Comparison of ENCODE assay signal across 10 mouse cellular contexts in the genomic region with DNA sequence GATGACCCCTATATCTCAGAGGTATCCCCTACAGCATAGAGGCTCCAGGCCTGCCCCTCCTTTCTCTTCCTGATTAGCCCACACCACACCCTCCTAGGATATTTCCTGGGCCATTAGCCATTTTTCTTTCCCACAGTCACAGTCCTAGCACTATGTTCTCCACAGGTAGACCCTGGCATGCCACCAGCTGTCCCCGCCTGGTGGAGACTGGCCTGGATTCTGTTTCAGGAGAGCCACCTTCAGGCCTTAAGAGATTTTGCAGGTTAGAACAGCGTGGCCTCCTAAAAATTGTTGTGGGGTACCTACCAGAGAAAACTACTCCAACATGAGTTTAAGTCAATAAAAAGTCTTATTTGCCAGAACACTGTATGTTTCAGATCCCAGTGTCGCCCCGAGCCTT. TPM values are rescaled to one million over a fixed set of nuclear protein-coding genes. Genes with fewer than 3 reads are reported as not detected.
DNase-seq lines count a peak whose midpoint lies in the region; ATAC-seq and TF ChIP-seq lines count a peak whose summit lies in the region.
"Had no signal": no experiment of that assay in that cellular context is flagged by ENCODE, and none has a peak within 500 bp of the region (broad histone marks: within the 10 kb centered on the region; RNA-seq: fewer than 3 reads in every experiment).

No protein-coding gene starts in this region.

- peaks cover 20% of the 10 kb centered on the region for H3K4me1 ChIP-seq in thymus, adult 2 months (replicated peaks; ENCODE audit: control insufficient read depth, insufficient read depth, low read length)
- peaks cover 8% of the 10 kb centered on the region; the same call in 1 of the 2 replicates for H3K4me1 ChIP-seq in kidney, embryonic 16.5 days (ENCODE audit: insufficient read depth, low read length)
- peaks cover 9% of the 10 kb centered on the region; the same call in 1 of the 2 replicates for H3K4me1 ChIP-seq in stomach, embryonic 16.5 days (ENCODE audit: control insufficient read depth, insufficient read depth, low read length)

- no peak overlapping the region for H3K9ac ChIP-seq in kidney, embryonic 16.5 days (replicated peaks; ENCODE audit: low read length)
- H3K9ac ChIP-seq in stomach, embryonic 16.5 days (ENCODE audit: low read length): no peak overlapping the region
- H3K9ac ChIP-seq: heart, embryonic 13.5 days had no signal

- peak; percentile 74 for ATAC-seq in kidney, embryonic 16.5 days (ENCODE audit: low FRiP score, low TSS enrichment)
- peak; percentile 54; the same call in 1 of the 2 replicates for ATAC-seq in stomach, embryonic 16.5 days (ENCODE audit: insufficient read depth, low FRiP score)

- WGBS in thymus, adult 2 months: 60% methylated on average over 4 of the region's 4 CpGs
- 60% methylated on average over 4 of the region's 4 CpGs for WGBS in kidney, embryonic 16.5 days
- WGBS in stomach, embryonic 16.5 days: 47% methylated on average over 4 of the region's 4 CpGs

- TF ChIP-seq CTCF in thymus, adult 2 months (IDR thresholded peaks at IDR 0.05; ENCODE audit: borderline replicate concordance, control insufficient read depth, extremely low read depth, insufficient read depth, low read length, poor library complexity): peak; percentile 61; the same call in 1 of the 2 replicates

- no peak overlapping the region for H3K27ac ChIP-seq in thymus, adult 2 months (ENCODE audit: control insufficient read depth, insufficient read depth, low read length)
- no peak overlapping the region for H3K27ac ChIP-seq in kidney, embryonic 16.5 days (ENCODE audit: low read length)
- H3K27ac ChIP-seq in stomach, embryonic 16.5 days (ENCODE audit: low read length): peak overlapping the region; percentile 91
- H3K27ac ChIP-seq: heart, embryonic 13.5 days had no signal

- no peaks in the 10 kb centered on the region for H3K9me3 ChIP-seq in kidney, embryonic 16.5 days (ENCODE audit: low read length)
- H3K9me3 ChIP-seq in stomach, embryonic 16.5 days (replicated peaks; ENCODE audit: control insufficient read depth, low read length): no peaks in the 10 kb centered on the region
- H3K9me3 ChIP-seq: heart, embryonic 13.5 days had no signal

- peak; percentile 62 to 82 for DNase-seq in cerebellum, postnatal 25 days
- no peak for DNase-seq in cerebellum, adult 9-11 months
- no peak for DNase-seq in thymus, adult 2 months
- DNase-seq in thymus, postnatal 14 days: no peak
- no peak for DNase-seq in adrenal gland, postnatal 25 days
- DNase-seq in frontal cortex, adult 2 months (ENCODE audit: extremely low spot score in 1 of 2, low spot score in 1 of 2): no peak

- no peak overlapping the region for H3K4me3 ChIP-seq in thymus, adult 2 months (ENCODE audit: control insufficient read depth, insufficient read depth, low read length)
- no peak overlapping the region for H3K4me3 ChIP-seq in kidney, embryonic 16.5 days (ENCODE audit: low read length)
- no peak overlapping the region for H3K4me3 ChIP-seq in stomach, embryonic 16.5 days (replicated peaks; ENCODE audit: low read length)
- H3K4me3 ChIP-seq: heart, embryonic 13.5 days; myocyte had no signal

- no peak for TF ChIP-seq POLR2A in thymus, adult 2 months (IDR thresholded peaks at IDR 0.05; ENCODE audit: control insufficient read depth, extremely low read depth, insufficient read depth, low read length, poor library complexity)

- no peaks in the 10 kb centered on the region for H3K27me3 ChIP-seq in thymus, adult 2 months (ENCODE audit: control insufficient read depth, insufficient read depth, low read length)
- H3K27me3 ChIP-seq in kidney, embryonic 16.5 days (ENCODE audit: insufficient read depth, low read length): no peaks in the 10 kb centered on the region
- H3K27me3 ChIP-seq in stomach, embryonic 16.5 days (ENCODE audit: control insufficient read depth, insufficient read depth, low read length): no peaks in the 10 kb centered on the region
- H3K27me3 ChIP-seq: heart, embryonic 13.5 days had no signal

- no peaks in the 10 kb centered on the region for H3K36me3 ChIP-seq in thymus, adult 2 months (ENCODE audit: control insufficient read depth, insufficient read depth, low read length)
- H3K36me3 ChIP-seq in kidney, embryonic 16.5 days (ENCODE audit: insufficient read depth, low read length): no peaks in the 10 kb centered on the region
- no peaks in the 10 kb centered on the region for H3K36me3 ChIP-seq in stomach, embryonic 16.5 days (ENCODE audit: control insufficient read depth, insufficient read depth, low read length)
- H3K36me3 ChIP-seq: heart, embryonic 13.5 days had no signal

- no peak overlapping the region for H3K4me2 ChIP-seq in kidney, embryonic 16.5 days (replicated peaks; ENCODE audit: low read depth, low read length)
- H3K4me2 ChIP-seq in stomach, embryonic 16.5 days (ENCODE audit: low read depth, low read length): no peak overlapping the region
- H3K4me2 ChIP-seq: heart, embryonic 13.5 days had no signal

RNA-seq across cellular contexts. Expression of a gene that starts 15.3 kb away (rescaled TPM):
- polyA plus RNA-seq in thymus, adult 2 months (2012; rRNA removed): 102 and 103 TPM in 2 replicates
- polyA plus RNA-seq in kidney, embryonic 16.5 days (2015; fragmentation: Nextera tagmentation; extraction: Ambion mirVana): 120 and 123 TPM in 2 replicates
- 73.9 and 75.8 TPM in 2 replicates for polyA plus RNA-seq in stomach, embryonic 16.5 days (2015; fragmentation: Nextera tagmentation; extraction: Ambion mirVana)
- 102 and 151 TPM in 2 replicates for total RNA-seq in adrenal gland, postnatal 25 days (2021)
- 30.6 and 35.8 TPM in 2 replicates for polyA plus RNA-seq in frontal cortex, adult 2 months (2012; rRNA removed)

RNA-seq across cellular contexts. Expression of a gene that starts 22.5 kb away (rescaled TPM):
- polyA plus RNA-seq in thymus, adult 2 months (2012; rRNA removed): 89.6 and 92.3 TPM in 2 replicates
- polyA plus RNA-seq in kidney, embryonic 16.5 days (2015; fragmentation: Nextera tagmentation; extraction: Ambion mirVana): 176 and 177 TPM in 2 replicates
- polyA plus RNA-seq in stomach, embryonic 16.5 days (2015; fragmentation: Nextera tagmentation; extraction: Ambion mirVana): 140 and 145 TPM in 2 replicates
- total RNA-seq in adrenal gland, postnatal 25 days (2021): 96.3 and 104 TPM in 2 replicates
- polyA plus RNA-seq in frontal cortex, adult 2 months (2012; rRNA removed): 94.2 TPM in 2 replicates

RNA-seq across cellular contexts. Expression of a gene that starts 23.6 kb away (rescaled TPM):
- 1.0 TPM in 2 replicates for polyA plus RNA-seq in thymus, adult 2 months (2012; rRNA removed)
- polyA plus RNA-seq in kidney, embryonic 16.5 days (2015; fragmentation: Nextera tagmentation; extraction: Ambion mirVana): 4.7 and 5.5 TPM in 2 replicates
- 2.2 and 3.0 TPM in 2 replicates for polyA plus RNA-seq in stomach, embryonic 16.5 days (2015; fragmentation: Nextera tagmentation; extraction: Ambion mirVana)
- 1.0 and 3.5 TPM in 2 replicates for total RNA-seq in adrenal gland, postnatal 25 days (2021)
- 0.42 and 0.54 TPM in 2 replicates for polyA plus RNA-seq in frontal cortex, adult 2 months (2012; rRNA removed)

RNA-seq across cellular contexts. Expression of a gene that starts 39.5 kb away (rescaled TPM):
- 25.9 and 28.4 TPM in 2 replicates for polyA plus RNA-seq in thymus, adult 2 months (2012; rRNA removed)
- 46.5 and 50.4 TPM in 2 replicates for polyA plus RNA-seq in kidney, embryonic 16.5 days (2015; fragmentation: Nextera tagmentation; extraction: Ambion mirVana)
- 35.6 and 38.1 TPM in 2 replicates for polyA plus RNA-seq in stomach, embryonic 16.5 days (2015; fragmentation: Nextera tagmentation; extraction: Ambion mirVana)
- 22.6 and 22.8 TPM in 2 replicates for total RNA-seq in adrenal gland, postnatal 25 days (2021)
- polyA plus RNA-seq in frontal cortex, adult 2 months (2012; rRNA removed): 48.0 and 52.0 TPM in 2 replicates

RNA-seq across cellular contexts. Expression of a gene that starts 42.6 kb away (rescaled TPM):
- 167 and 191 TPM in 2 replicates for polyA plus RNA-seq in thymus, adult 2 months (2012; rRNA removed)
- polyA plus RNA-seq in kidney, embryonic 16.5 days (2015; fragmentation: Nextera tagmentation; extraction: Ambion mirVana): 218 and 232 TPM in 2 replicates
- polyA plus RNA-seq in stomach, embryonic 16.5 days (2015; fragmentation: Nextera tagmentation; extraction: Ambion mirVana): 152 and 171 TPM in 2 replicates
- total RNA-seq in adrenal gland, postnatal 25 days (2021): 67.5 and 75.4 TPM in 2 replicates
- polyA plus RNA-seq in frontal cortex, adult 2 months (2012; rRNA removed): 153 and 174 TPM in 2 replicates

Comparison
In these comparisons a context has a peak if more than half of its experiments do, and no peak if none do; other contexts are left out.
1. DNase-seq: peak in cerebellum, postnatal 25 days (2 of 2); none in cerebellum, adult 9-11 months (single experiment), thymus, adult 2 months (single experiment), thymus, postnatal 14 days (single experiment), adrenal gland, postnatal 25 days (single experiment) and frontal cortex, adult 2 months (0 of 2).